Mouse (Mus musculus): Measurements from ENCODE around the gene Akirin1.

Gene Akirin1

GRCm38 (mm10) chr4:123718434-123718780 is 31.7 kb downstream of the Akirin1 start:
- no peak for DNase-seq (ENCODE audit: low spot score in 2 of 2)

- DNase-seq (ENCODE audit: low spot score in 2 of 2) = peak; percentile 97 to 99
Observed at GRCm38 (mm10) chr4:123717574-123718433, 32.3 kb downstream of the Akirin1 start, which contains the start of gene Ndufs5. TSS of gene Ndufs5 (minus strand) at chr4:123718202.

GRCm38 (mm10) chr4:123712431-123712830 is 37.7 kb downstream of the Akirin1 start:
- DNase-seq (ENCODE audit: low spot score in 2 of 2) = no peak

- DNase-seq (ENCODE audit: low spot score in 2 of 2) = no peak
Observed at GRCm38 (mm10) chr4:123707340-123707739, 42.8 kb downstream of the Akirin1 start.

- no peak for DNase-seq (ENCODE audit: low spot score in 2 of 2)
Observed at GRCm38 (mm10) chr4:123705340-123705739, 44.8 kb downstream of the Akirin1 start.

- no peak for DNase-seq (ENCODE audit: low spot score in 2 of 2)
Observed at GRCm38 (mm10) chr4:123693384-123693783, 56.8 kb downstream of the Akirin1 start.

GRCm38 (mm10) chr4:123692071-123692470 is 58.1 kb downstream of the Akirin1 start:
- no peak for DNase-seq (ENCODE audit: low spot score in 2 of 2)

- DNase-seq (ENCODE audit: low spot score in 2 of 2) = no peak
Observed at GRCm38 (mm10) chr4:123690311-123690710, 59.8 kb downstream of the Akirin1 start.

GRCm38 (mm10) chr4:123687025-123687781 is 62.9 kb downstream of the Akirin1 start:
- DNase-seq (ENCODE audit: low spot score in 2 of 2) = peak in 1 of 2 experiments; percentile 24

GRCm38 (mm10) chr4:123686368-123687024 is 63.6 kb downstream of the Akirin1 start:
- DNase-seq (ENCODE audit: low spot score in 2 of 2) = no peak

GRCm38 (mm10) chr4:123685506-123686242 is 64.5 kb downstream of the Akirin1 start:
- DNase-seq (ENCODE audit: low spot score in 2 of 2) = no peak

GRCm38 (mm10) chr4:123685046-123685445 is 65.1 kb downstream of the Akirin1 start:
- DNase-seq (ENCODE audit: low spot score in 2 of 2) = no peak
